Mouse (Mus musculus) ES-E14 (cell line): ENCODE measurements around the gene Aqp8. TPM values are rescaled to one million over a fixed set of nuclear protein-coding genes. Genes with fewer than 3 reads are reported as not detected.

Experiments
- DNase-seq: peaks from one replicate; pipeline ENCODE4 v3.0.0-alpha.2; 2013; ENCODE audit warnings: low read depth, low spot score
- H3K27ac ChIP-seq: 2 replicates; pipeline ENCODE4 v1.5.1; 2012; ENCODE audit warnings: low read depth, mild to moderate bottlenecking, low read length, moderate library complexity, mixed read lengths; ENCODE audit not compliant: poor library complexity, insufficient read depth, severe bottlenecking
- H3K36me3 ChIP-seq: 2 replicates; pipeline ENCODE4 v1.6.1; 2012; ENCODE audit warnings: mild to moderate bottlenecking, low read length, moderate library complexity, mixed read lengths; ENCODE audit not compliant: control insufficient read depth, poor library complexity, insufficient read depth, severe bottlenecking
- H3K4me1 ChIP-seq, 2 experiments: fragments of 150-350 bp in 1 of 2; sonication (generic) in 1 of 2; 2 replicates each; pipeline ENCODE4 v1.6.1; 2012; ENCODE audit warnings: low read length in 2 of 2, mild to moderate bottlenecking in 1 of 2, mixed read lengths in 1 of 2; ENCODE audit not compliant: control insufficient read depth in 2 of 2, insufficient read depth in 2 of 2, poor library complexity in 1 of 2
- H3K4me3 ChIP-seq, 2 experiments: fragments of 150-350 bp in 1 of 2; sonication (generic) in 1 of 2; 2 replicates each; pipeline ENCODE4 v1.5.1; 2012; ENCODE audit warnings: low read length in 2 of 2, low read depth in 1 of 2, mild to moderate bottlenecking in 1 of 2, mixed read lengths in 1 of 2; ENCODE audit not compliant: insufficient read depth in 1 of 2, poor library complexity in 1 of 2, severe bottlenecking in 1 of 2
- H3K9ac ChIP-seq: 2 replicates; pipeline ENCODE4 v1.6.1; 2012; ENCODE audit warnings: low read depth, mild to moderate bottlenecking, low read length, mixed read lengths; ENCODE audit not compliant: poor library complexity, insufficient read depth, severe bottlenecking
- H3K9me3 ChIP-seq: fragments of 150-350 bp; sonication (generic); 2 replicates; pipeline ENCODE4 v1.6.1; 2012; ENCODE audit warnings: low read depth, mild to moderate bottlenecking, low read length; ENCODE audit not compliant: control insufficient read depth, insufficient read depth
- CHD2 ChIP-seq: IDR thresholded peaks from 2 replicates; pipeline ENCODE4 v1.6.1; 2014; ENCODE audit warnings: mild to moderate bottlenecking, low read depth, low read length, inconsistent platforms
- HCFC1 ChIP-seq: IDR thresholded peaks from 2 replicates; pipeline ENCODE4 v1.6.1; 2012; ENCODE audit warnings: low read length, inconsistent platforms, borderline replicate concordance; ENCODE audit not compliant: insufficient read depth
- MAFK ChIP-seq: IDR thresholded peaks from 2 replicates; pipeline ENCODE4 v1.6.1; 2014; ENCODE audit warnings: mild to moderate bottlenecking, low read depth, low read length, inconsistent platforms; ENCODE audit not compliant: insufficient read depth
- ZC3H11A ChIP-seq: IDR thresholded peaks from 2 replicates; pipeline ENCODE4 v1.6.1; 2012; ENCODE audit warnings: low read depth, mild to moderate bottlenecking, inconsistent platforms, low read length, borderline replicate concordance
- ZNF384 ChIP-seq: IDR thresholded peaks from 2 replicates; pipeline ENCODE4 v1.6.1; 2012; ENCODE audit warnings: low read depth, low read length, inconsistent platforms
- in situ Hi-C, 2 experiments: fragments of 600-800 bp; cut with MboI; formaldehyde crosslinking; loops; one replicate each; pipeline ENCODE4 v1.15.1; 2025; ENCODE audit warnings: low sequenced_read_pairs in 2 of 2, inconsistent platforms in 1 of 2; ENCODE audit not compliant: unreplicated experiment in 2 of 2
- total RNA-seq: library from RNA; depleted of rRNA; stranded (reverse); fragments of 300-350 nt; gene quantifications from 2 replicates; pipeline ENCODE4 v1.2.3, GENCODE M21; 2012

Gene Aqp8
- total RNA-seq, 1 experiment = 1.5 TPM

DNA sequence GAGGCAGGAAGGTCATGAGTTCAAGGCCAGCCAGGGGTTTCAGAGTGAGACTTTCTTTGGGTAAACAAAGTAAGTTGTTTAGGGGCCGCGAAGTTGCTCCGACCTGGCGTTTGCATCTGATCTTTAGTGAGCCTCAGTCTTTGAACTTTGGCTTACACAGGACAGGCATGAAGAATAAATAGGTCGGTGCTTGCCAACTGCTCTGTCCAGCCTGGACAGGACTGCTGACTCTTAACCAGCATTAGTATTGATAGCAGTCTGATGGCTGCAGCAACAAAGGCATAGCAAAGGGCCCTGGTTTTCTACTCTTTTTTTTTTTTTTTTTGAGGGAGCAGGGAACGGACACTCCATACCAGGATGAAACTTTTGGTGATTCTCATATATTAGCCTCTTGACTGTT, 9.5 kb upstream of the Aqp8 start:
- H3K27ac ChIP-seq = no peak overlapping the region
- H3K9me3 ChIP-seq = no peaks in the 10 kb centered on the region
- in situ Hi-C loops = loop anchor here in 1 of 2 experiments (25.0 kb wide), 2 partner anchors 240 to 415 kb away; partner anchors contain the start of gene Slc5a11
- no peaks in the 10 kb centered on the region for H3K36me3 ChIP-seq
- no peaks in the 10 kb centered on the region for H3K4me1 ChIP-seq
- DNase-seq = no peak
- TF ChIP-seq MAFK = no peak
- TF ChIP-seq ZC3H11A = no peak
- TF ChIP-seq HCFC1 = no peak
- TF ChIP-seq CHD2 = no peak
- TF ChIP-seq ZNF384 = no peak
- H3K9ac ChIP-seq = no peak overlapping the region
- H3K4me3 ChIP-seq = no peak overlapping the region

GRCm38 (mm10) chr7:123453066-123453465, 9.0 kb upstream of the Aqp8 start:
- H3K9ac ChIP-seq = no peak overlapping the region
- TF ChIP-seq CHD2 (no peak), HCFC1 (no peak), MAFK (no peak), ZNF384 (no peak), ZC3H11A (no peak)
- in situ Hi-C loops = loop anchor here in 1 of 2 experiments (25.0 kb wide), 2 partner anchors 241 to 416 kb away; partner anchors contain the start of gene Slc5a11

GRCm38 (mm10) chr7:123455088-123455487, 7.0 kb upstream of the Aqp8 start:
- in situ Hi-C loops = loop anchor here in 1 of 2 experiments (25.0 kb wide), 2 partner anchors 243 to 418 kb away; partner anchors contain the start of gene Slc5a11
- Histone ChIP-seq H3K36me3 (no peaks in the 10 kb centered on the region), H3K9me3 (no peaks in the 10 kb centered on the region), H3K4me3 (no peak overlapping the region), H3K9ac (no peak overlapping the region), H3K4me1 (no peaks in the 10 kb centered on the region), H3K27ac (no peak overlapping the region)
- no peak for TF ChIP-seq HCFC1
- no peak for TF ChIP-seq MAFK
- TF ChIP-seq CHD2 = no peak
- TF ChIP-seq ZNF384 = no peak
- TF ChIP-seq ZC3H11A = no peak
- no peak for DNase-seq

More at GRCm38 (mm10) chr7:123453066-123453465, 9.0 kb upstream of the Aqp8 start:
- no peak for DNase-seq
- no peak overlapping the region for H3K27ac ChIP-seq
- no peak overlapping the region for H3K4me3 ChIP-seq
- H3K36me3 ChIP-seq = no peaks in the 10 kb centered on the region
- H3K4me1 ChIP-seq = no peaks in the 10 kb centered on the region
- no peaks in the 10 kb centered on the region for H3K9me3 ChIP-seq

- DNase-seq = no peak
- no peaks in the 10 kb centered on the region for H3K36me3 ChIP-seq
- no peaks in the 10 kb centered on the region for H3K9me3 ChIP-seq
- H3K27ac ChIP-seq = no peak overlapping the region
- TF ChIP-seq ZNF384 (no peak), CHD2 (no peak)
- no peak overlapping the region for H3K4me3 ChIP-seq
- H3K9ac ChIP-seq = no peak overlapping the region
- in situ Hi-C loops = loop anchor here in 1 of 2 experiments (25.0 kb wide), 2 partner anchors 246 to 421 kb away; partner anchors contain the start of gene Slc5a11
- H3K4me1 ChIP-seq = no peaks in the 10 kb centered on the region
These were observed 3.8 kb upstream of the Aqp8 start for GRCm38 (mm10) chr7:123458309-123458708.

DNA sequence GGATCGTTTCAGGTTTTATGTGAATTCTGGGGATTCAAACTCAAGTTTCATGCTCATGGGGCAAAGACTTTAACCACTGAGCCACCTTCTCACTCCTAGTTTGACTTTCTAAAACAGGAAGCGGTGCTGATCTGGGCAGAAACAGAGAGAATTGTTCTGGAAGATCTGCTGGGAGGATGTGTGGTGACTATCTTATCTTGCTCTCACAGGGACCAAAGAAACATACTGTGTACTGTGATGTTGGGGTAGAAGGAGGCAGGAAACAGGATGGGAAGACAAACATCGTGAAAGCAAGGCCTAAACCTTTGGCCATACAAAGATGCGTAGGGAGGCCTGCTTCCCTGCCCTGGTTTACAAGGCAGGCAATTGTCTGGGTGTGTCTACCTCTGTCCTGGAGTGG, 2.8 kb upstream of the Aqp8 start:
- no peak for DNase-seq
- H3K4me3 ChIP-seq = no peak overlapping the region
- H3K9ac ChIP-seq = no peak overlapping the region
- no peaks in the 10 kb centered on the region for H3K36me3 ChIP-seq
- TF ChIP-seq HCFC1 = no peak
- TF ChIP-seq MAFK = no peak
- TF ChIP-seq ZNF384 = no peak
- TF ChIP-seq CHD2 = no peak
- no peak for TF ChIP-seq ZC3H11A
- H3K9me3 ChIP-seq = no peaks in the 10 kb centered on the region
- H3K27ac ChIP-seq = no peak overlapping the region
- in situ Hi-C loops = loop anchor here in 1 of 2 experiments (25.0 kb wide), 2 partner anchors 247 to 422 kb away; partner anchors contain the start of gene Slc5a11
- no peaks in the 10 kb centered on the region for H3K4me1 ChIP-seq
